Mouse (Mus musculus) c-Kit-negative CD71-positive TER-119-positive erythroid progenitor cells, embryonic 14.5 days (primary cell): ENCODE measurements around the gene Cd163.
"Not testable (repeated sequence)": the region's sequence is repeated elsewhere in the genome, so short reads cannot be mapped to it uniquely, and the experiment has no call there.

Experiments
- DNase-seq: peaks from one replicate; pipeline ENCODE4 v3.0.0-alpha.2; 2013; ENCODE audit warnings: low read depth, low spot score

Cd163 gene

DNA sequence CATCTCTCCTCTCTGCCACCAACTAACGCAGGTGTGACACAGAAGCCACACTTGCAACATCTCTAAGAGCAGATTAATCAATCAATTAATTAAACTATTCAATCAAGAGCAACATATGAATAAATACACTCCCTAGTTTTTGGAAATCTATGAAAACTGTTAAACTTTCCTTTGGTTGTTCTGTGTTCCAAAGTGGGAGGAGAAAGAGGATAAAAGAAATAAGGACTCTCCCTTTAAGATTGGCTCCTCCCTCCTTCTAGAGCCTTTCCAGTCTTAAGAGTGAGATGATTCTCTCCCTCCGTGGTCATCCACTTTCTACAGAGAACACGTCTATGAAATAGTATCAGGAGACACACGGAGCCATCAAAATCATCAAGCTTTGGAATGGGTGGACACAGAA lies at the start of gene Cd163:
Gene Cd163 (plus strand): TSS at position 301 of the 400 bp plus-strand sequence.
- no peak for DNase-seq

DNA sequence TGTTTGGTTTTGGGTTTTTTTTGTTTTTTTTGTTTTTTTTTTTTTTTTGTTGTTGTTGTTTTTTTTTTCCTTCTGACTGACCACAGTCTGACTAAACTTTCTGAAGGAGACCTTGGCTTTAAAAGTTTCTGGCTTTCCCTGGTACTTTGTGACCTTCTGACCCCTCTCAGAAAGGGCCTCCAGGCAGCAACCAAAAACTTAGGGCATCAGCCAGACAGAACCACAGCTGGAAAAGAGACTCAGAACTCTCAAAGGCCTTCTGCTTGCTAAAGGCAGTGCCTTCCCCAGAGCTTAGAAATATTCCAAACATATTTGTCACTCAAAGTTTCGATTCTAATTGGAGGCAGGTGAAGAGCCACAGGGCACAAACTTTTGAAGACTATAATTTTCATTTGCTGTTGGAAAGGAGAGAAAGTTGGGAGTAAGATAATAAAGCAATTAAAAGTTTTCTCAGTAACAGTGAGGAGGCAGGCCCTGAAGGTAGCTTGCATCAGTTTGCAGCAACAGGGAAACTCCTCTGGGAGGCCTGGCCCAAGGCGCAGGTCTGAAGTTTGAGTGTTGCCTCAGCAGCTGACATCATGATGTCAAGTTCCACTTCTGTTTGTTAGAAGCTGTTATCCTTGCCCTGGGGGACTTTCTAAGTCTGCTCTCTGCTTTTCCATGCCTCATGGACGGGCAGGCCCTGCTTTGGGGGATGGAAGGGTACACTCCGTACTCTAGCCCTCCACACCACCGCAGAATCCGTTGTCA lies 48.6 kb upstream of the Cd163 start:
- no peak for DNase-seq

GRCm38 (mm10) chr6:124260198-124260931 lies 44.1 kb upstream of the Cd163 start:
- DNase-seq = no peak

- no peak for DNase-seq
Observed at GRCm38 (mm10) chr6:124262696-124263095, 41.8 kb upstream of the Cd163 start.

DNA sequence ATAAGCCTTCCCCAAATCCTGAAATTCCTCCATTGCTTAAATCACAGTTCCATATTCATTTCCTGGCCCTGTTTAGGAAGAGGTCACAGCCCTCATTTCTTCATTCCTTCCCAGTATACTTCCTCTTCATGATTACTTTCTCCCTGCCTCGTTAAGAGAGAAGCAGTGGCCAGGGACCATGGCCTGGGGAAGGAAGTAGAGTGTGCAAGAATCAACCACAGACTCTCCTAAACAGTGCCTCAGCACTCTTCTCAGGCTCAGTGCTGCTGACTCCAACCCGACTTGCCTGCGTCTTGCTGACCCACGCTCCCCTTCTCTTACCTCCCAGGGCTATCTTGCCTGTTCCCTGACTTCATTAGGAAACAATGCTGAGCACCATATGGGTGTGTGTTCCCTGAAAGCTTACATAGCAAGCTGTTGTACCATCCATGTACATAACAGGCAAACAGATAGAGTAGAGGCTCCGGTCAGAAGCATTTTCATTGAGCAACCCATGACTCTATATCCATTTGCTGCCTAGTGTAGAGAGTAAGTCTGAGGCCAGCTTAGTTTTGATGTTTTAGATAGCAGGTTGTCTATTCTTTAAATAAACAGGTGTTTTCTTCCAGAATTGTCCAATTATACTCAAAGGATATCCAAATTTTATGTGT lies 31.1 kb upstream of the Cd163 start:
- DNase-seq = no peak

DNA sequence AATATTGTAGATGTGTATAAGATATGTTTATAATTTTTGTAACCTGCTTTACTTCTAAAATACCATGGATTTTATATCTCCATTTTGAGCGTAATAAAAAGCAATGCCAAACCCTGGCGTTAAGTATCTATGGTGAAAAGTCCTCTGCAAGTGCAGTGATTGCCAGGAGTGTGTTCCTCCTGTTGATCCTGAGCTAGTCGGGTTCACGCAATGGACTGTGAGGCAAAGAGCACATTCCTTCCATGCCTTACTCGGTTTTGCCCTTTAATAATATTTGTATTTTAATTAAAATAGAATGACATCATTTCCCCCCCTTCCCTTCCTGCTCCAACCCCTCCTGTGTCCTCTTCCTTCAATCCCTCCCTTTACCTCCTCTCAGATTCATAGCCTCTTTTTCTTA lies 26.8 kb upstream of the Cd163 start:
- DNase-seq = no peak

GRCm38 (mm10) chr6:124278291-124278690 lies 26.2 kb upstream of the Cd163 start:
- no peak for DNase-seq

DNA sequence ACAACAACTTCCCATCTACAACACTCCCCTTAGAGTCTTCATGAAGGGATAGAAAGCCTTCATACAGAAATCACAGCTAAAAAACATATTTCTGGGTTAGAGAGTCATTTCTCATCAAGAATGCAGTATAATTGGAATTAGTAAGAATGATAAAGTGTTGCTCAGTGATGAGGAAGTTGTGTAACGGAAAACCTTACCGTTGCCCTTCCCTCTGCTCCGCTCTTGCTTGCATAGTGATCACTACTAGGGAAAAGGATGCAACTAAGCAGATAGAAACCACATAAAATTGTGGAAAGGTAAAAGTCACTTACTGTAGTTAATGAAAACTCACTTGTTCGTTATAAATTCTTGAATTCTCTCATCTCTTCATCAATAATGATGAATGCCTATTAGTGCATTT lies 21.7 kb upstream of the Cd163 start:
- DNase-seq = no peak

- DNase-seq = not testable (repeated sequence)
Observed at GRCm38 (mm10) chr6:124297378-124297777, 7.1 kb upstream of the Cd163 start.

GRCm38 (mm10) chr6:124301447-124302192 lies 2.8 kb upstream of the Cd163 start:
- no peak for DNase-seq

GRCm38 (mm10) chr6:124308935-124309334 lies 4.5 kb downstream of the Cd163 start:
- DNase-seq = no peak

- no peak for DNase-seq
Observed at GRCm38 (mm10) chr6:124312292-124312691, 7.8 kb downstream of the Cd163 start.

DNA sequence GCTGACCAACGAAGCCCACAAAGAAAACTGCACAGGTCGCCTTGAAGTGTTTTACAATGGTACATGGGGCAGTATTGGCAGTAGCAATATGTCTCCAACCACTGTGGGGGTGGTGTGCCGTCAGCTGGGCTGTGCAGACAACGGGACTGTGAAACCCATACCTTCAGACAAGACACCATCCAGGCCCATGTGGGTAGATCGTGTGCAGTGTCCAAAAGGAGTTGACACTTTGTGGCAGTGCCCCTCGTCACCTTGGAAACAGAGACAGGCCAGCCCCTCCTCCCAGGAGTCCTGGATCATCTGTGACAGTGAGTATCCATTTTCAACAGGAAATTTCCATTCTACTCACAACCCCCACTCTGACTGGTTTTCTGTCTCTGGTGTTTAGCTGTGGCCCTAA lies 15.9 kb downstream of the Cd163 start:
- DNase-seq = no peak

DNA sequence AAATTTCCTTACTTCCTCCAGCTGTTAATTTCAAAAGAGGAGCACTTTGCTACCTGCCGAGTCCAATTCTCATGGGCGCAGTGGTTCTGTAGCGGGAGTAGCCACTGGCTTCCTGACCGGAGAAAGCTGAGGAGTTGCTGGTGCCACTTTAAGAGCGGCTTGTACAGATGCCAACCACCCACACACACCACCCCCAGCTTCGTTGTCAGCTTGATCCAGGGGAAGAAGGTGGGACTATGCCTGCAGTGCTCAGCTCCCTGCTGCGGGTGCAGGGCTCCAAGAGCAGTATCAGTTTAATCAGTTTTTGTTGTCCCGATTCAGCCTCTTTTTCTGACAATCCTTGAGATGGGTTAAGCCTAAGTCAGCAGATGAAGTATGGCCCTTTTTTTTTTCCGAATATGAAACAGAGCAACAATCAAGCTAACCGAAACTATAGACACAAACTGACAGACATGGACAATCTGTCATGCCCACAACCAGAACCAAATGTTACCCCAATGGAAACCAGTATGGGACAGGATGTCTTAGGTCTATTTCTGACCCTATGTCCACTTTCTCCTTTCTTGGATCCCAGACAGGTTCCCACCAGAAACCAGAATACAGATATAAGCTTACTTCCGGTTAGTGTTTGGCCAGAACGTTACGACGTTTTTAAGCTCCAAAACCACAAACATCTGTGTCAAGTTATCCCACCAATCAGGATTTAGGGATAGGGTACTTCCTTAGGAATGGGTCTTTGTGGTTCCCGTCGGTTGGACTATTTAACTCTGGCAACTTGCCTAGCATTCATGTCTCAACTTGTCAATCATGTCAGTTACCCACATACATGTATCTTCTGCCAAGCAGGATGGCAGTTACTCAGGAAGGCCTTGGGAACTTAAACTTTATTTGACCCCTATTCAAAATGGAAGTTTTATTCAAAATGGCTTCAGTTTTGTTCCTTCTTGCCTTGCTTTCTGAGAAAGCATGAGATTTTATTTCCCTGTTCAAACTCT lies 17.3 kb downstream of the Cd163 start:
- no peak for DNase-seq

GRCm38 (mm10) chr6:124328394-124328991 lies 24.0 kb downstream of the Cd163 start:
- DNase-seq = no peak

DNA sequence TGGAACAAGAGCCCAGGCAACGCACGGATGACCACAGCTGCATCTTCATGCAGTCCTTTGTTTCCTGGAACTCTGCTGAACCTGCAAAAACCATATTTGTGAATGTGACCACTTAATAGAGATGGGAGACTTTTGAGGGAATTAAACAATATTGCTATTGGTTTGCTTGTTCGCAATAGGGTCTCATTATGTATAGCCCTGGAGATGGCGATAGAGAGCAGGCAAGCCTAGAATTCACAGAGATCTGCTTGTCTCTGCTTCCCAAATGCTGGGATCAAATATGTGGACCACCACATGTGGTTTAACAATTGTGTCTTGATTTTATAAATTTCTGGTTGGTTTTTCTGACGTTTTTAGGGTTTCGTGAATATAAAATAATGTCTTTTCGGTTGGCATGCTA lies 25.2 kb downstream of the Cd163 start:
- DNase-seq = no peak

GRCm38 (mm10) chr6:124345096-124345495 lies 40.6 kb downstream of the Cd163 start:
- no peak for DNase-seq

DNA sequence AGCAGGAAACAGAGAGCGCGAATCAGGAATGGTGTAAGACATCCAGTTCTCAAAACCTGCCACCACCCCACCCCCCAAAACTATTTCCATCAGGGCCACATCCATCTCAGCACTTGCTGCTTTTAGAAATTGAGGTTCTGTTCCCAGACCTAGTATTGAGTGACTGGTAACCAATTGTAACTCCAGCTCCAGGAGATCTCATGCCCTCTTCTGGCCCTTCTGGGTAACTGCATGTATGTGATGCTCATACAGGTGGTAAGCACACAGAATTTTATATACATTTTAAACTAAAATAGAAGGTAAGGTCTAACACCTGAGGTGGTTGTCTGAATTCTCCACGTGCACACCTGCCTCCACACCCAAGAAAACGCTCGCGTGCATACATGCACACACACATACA lies 42.2 kb downstream of the Cd163 start:
- no peak for DNase-seq

GRCm38 (mm10) chr6:124353246-124353645 lies 48.8 kb downstream of the Cd163 start:
- no peak for DNase-seq

- DNase-seq = no peak
Observed at GRCm38 (mm10) chr6:124358953-124359352, 54.5 kb downstream of the Cd163 start.
